Mouse (Mus musculus): ENCODE results near the gene Ntn5.
"Not testable (repeated sequence)": the region's sequence is repeated elsewhere in the genome, so short reads cannot be mapped to it uniquely, and the experiment has no call there.

Gene Ntn5

GRCm38 (mm10) chr7:45683396-45684050 is at the start of gene Ntn5:
Gene Ntn5 (plus strand): TSS chr7:45684022.
- DNase-seq: peak; percentile 50

- DNase-seq: no peak
Observed at GRCm38 (mm10) chr7:45634946-45635681, 48.7 kb upstream of the Ntn5 start.

DNA sequence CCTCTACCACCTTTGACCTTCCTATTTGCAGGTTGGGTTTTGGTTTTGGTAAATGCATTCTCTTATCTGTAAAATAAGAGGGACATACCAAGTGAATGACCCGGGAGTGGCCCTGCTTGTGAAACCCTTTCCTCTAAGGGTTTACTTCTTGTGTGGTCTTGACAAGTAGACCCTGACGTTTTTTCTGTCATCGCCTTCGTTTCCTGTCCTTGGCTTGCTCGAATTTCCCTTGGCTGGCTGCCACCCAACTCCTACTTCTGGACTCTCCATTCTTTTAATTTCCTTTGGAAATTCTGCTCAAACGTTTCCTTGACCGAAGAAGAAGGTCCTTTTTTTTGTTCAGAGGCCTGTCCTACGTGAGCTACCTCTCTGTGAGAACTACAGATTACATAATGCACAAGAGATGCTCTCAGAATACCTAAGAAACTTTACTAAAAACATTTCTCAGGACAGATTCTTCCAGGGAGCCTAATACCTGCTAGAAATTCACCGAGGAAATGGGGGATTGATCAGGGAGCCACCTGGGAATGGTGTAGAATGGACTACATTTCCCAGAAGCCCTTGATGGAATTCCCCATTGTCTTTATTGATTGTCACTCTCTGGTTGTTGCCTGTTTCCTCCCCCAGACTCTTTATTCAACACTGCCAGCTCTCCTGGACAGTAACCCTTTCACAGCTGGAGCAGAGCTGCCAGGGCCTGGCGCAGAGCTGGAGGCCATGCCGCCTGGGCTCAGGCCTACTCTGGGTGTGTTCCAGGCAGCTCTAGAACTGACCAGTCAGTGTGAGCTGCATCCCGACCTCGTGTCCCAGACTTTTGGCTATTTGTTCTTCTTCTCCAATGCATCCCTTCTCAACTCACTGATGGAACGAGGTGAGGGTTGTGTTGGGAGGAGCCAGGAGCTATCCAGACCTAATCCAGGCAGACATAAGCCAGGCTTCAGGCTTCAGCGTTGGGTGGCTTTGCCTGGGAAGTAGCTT is 47.8 kb upstream of the Ntn5 start:
- DNase-seq: no peak

- no peak for DNase-seq
Observed at GRCm38 (mm10) chr7:45637710-45638109, 46.1 kb upstream of the Ntn5 start.

GRCm38 (mm10) chr7:45638623-45639401 is 45.0 kb upstream of the Ntn5 start:
- no peak for DNase-seq

- DNase-seq: no peak
Observed at GRCm38 (mm10) chr7:45639561-45640027, 44.2 kb upstream of the Ntn5 start, which contains the start of gene Mamstr. Gene Mamstr (plus strand): TSS chr7:45639977.

DNA sequence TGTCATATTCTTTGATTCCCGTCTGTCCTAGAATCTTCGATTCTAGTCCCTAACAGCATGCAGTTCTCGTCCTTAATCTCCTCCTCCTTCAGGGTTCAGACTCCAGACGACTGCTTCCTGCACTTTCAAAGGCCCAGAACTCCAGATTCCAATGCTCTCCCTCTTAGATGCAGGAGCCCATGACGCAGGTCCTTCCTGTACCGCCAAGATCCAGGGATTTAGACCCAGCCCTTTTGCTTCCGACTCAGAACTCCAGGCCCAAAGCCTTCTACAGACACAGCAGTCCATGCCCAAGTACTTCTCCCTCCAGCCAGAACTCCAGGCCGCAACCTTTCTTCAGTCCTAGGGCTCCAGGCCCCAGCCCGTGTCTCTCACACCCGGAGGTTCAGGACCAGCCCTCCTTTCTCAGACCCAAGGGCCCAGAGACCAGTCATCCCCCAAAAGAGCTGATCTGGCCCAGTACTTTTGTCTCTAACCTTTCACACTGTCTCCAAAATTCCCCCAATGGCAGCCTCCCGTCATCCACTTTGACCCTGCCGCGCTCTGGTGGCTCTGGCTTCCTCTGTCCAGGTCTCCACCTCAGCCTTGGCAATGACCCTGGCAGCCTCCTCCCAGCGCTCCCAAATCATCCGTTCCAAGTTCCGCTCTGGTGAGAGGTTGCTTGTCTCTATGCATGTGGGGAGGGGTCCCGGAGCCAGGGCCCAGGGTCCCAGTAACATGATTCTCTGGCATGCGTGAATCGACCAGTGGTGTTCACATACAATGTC is 43.4 kb upstream of the Ntn5 start:
- DNase-seq: no peak

GRCm38 (mm10) chr7:45641391-45642040 is 42.3 kb upstream of the Ntn5 start:
- no peak for DNase-seq

- no peak for DNase-seq
Observed at GRCm38 (mm10) chr7:45642083-45642482, 41.7 kb upstream of the Ntn5 start.

GRCm38 (mm10) chr7:45642503-45643255 is 41.1 kb upstream of the Ntn5 start:
- DNase-seq: no peak

GRCm38 (mm10) chr7:45643441-45644178 is 40.2 kb upstream of the Ntn5 start:
- DNase-seq: peak; percentile 86

DNA sequence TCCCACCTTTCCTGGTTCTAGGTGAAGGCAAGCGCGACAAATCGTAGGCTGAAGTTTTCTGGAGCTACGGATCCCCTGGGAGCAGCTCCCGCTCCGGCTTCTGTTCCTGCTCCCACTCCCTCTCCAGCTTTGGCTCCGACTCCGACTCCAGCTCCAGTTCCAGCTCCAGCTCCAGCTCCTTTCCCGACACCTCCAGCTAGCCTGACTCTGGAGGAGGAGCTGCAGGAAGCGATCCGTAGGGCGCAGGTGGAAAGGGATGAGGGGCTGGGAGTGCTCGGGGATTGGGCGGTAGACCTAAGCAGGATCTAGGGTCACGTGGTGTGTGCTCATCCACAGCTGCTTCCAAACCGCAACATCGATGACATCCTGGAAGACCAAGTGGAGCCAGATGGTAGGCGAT is 39.6 kb upstream of the Ntn5 start:
- DNase-seq: no peak

DNA sequence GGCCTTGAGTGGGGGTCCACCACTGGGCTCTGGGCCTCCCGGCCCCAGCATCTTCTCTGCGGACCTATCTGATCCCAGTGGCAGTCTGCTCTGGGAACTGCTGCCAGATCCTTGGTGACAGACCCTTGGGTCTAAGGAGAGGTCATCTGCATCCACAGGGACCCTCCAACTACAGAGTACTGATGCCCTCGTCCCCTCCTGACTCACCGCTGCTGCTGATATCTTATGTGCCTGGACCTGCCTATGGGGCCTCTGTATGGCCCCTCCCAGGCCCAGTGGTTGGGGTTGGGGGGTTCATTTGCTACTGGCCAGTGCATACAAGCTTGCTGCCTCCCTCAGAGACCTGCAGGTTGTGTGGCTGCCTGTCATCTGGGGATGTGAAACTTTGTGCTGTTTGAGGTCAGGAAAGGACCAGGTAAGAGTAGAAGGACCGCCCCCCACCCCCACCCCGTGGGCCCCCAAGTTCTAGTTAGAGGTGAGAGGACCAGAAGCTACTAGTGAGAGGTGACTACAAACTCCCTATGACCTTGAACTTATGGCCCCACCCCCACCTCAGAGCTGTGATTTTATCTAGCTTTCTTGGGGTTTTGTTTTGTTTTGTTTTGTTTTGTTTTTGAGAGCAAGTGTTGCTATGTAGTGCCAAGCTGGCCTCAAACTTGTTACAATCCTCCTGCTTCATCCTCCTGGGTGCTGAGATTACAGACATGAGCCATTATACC is 38.8 kb upstream of the Ntn5 start:
- no peak for DNase-seq

DNA sequence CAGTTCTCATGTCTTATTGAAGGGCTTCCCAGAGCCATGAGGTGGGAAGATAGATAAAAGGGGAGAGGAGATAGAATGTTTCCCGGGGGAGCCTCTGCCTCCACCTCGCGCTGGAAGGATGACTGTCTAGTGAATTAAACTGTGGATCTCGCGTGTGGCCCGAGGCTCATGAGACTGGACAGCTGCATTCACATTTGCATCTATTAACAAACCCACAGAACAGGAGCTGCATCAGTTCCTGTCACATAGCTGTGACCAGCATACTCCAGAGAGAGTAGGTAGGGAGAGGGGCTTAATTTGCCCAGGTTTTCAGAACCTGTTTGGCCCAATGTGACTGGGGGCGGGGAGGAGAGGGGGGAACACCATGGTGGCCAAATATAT is 38.2 kb upstream of the Ntn5 start:
- no peak for DNase-seq

DNA sequence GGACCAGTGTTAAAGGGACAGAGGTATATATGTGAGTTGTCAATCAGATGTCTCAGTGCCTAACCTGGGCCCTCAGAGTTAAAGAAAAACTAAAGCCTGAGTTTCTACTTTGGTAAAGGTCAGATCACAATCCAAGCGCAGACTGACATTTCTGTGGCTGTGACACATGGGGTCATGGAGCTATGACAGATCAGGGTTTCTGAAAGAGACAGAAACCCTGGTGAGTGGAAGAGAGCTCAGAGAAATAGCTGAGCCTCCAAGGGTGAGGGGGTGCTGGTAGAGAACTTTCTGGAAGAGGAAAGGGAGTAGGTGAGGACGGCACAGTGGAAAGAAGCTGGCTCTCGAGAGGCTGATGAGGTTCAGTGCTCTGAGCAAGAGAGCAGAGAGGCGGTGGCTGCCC is 37.2 kb upstream of the Ntn5 start:
- no peak for DNase-seq

DNA sequence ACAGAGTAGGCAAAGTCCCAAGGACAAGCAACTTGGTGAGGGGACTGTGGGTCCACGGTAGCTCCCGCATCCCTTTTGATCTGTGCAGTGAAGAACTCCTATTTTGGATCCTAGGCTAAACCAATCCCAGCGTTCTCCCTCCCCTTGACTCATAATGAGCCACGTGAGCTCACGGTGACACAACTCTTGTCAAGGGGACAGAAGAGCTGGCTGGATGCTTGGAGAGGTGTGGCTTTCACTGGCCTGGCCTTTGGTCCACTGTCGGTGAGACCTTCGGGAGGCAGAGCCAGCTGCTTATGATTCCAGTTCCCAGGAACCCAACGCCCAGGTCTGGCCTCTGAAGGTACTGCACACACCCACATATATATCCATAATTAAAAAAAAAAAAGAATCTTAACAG is 34.5 kb upstream of the Ntn5 start:
- no peak for DNase-seq

DNA sequence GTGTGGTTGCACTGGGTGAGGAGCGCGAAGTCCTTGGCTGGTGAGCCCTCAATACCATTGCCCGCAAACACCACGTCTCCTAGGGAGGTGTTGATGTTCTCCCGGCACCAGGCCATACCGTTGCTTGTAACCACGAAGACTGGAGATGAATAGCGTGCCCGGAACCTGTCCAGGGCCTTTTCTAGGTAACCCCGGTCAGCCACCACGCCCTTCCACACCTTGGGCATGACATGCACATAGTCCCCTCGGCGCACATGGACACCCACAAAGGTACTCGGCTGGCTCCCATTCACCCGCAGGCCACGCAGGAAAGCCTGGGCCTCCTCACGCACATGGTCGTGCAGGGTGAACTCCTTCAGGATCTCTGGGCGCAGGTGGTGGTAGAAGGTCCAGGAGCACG is 33.3 kb upstream of the Ntn5 start:
- DNase-seq: not testable (repeated sequence)

GRCm38 (mm10) chr7:45654424-45655047 is 29.3 kb upstream of the Ntn5 start:
- no peak for DNase-seq
